Mouse (Mus musculus) olfactory bulb, adult 2 months (tissue): ENCODE measurements at regions not wholly inside any gene's neighbourhood (a gene's known extent, or its start where the extent isn't known, plus 50 kb on each side); places are given as distances from the start of the nearest gene placed in this dataset.
"Not testable (repeated sequence)": the region's sequence is repeated elsewhere in the genome, so short reads cannot be mapped to it uniquely, and the experiment has no call there.

Experiments
- H3K27ac ChIP-seq: fragments of 200-500 bp; 2 replicates; pipeline ENCODE4 v1.5.1; 2012; ENCODE audit warnings: low read depth, low read length; ENCODE audit not compliant: insufficient read depth
- H3K4me1 ChIP-seq: fragments of 200-500 bp; 2 replicates; pipeline ENCODE4 v1.6.1; 2012; ENCODE audit warnings: low read length; ENCODE audit not compliant: control insufficient read depth, insufficient read depth
- H3K4me3 ChIP-seq: fragments of 200-500 bp; 2 replicates; pipeline ENCODE4 v1.5.1; 2012; ENCODE audit warnings: mild to moderate bottlenecking, low read depth, low read length, moderate library complexity; ENCODE audit not compliant: insufficient read depth
- CTCF ChIP-seq: fragments of 200-500 bp; IDR thresholded peaks from 2 replicates; pipeline ENCODE4 v1.5.1; 2012; ENCODE audit warnings: low read depth, mild to moderate bottlenecking, low read length, moderate library complexity; ENCODE audit not compliant: insufficient read depth
- POLR2A ChIP-seq: fragments of 200-500 bp; IDR thresholded peaks from 2 replicates; pipeline ENCODE4 v1.6.1; 2012; ENCODE audit warnings: mild to moderate bottlenecking, low read depth, low read length, moderate library complexity; ENCODE audit not compliant: insufficient read depth
- WGBS: fragments of 180-500 bp; shearing (Covaris S2); methylation state at CpG from one replicate; pipeline ENCODE4 v1.1.7; 2018; 5-methylcytosine and 5-hydroxymethylcytosine counted together

DNA sequence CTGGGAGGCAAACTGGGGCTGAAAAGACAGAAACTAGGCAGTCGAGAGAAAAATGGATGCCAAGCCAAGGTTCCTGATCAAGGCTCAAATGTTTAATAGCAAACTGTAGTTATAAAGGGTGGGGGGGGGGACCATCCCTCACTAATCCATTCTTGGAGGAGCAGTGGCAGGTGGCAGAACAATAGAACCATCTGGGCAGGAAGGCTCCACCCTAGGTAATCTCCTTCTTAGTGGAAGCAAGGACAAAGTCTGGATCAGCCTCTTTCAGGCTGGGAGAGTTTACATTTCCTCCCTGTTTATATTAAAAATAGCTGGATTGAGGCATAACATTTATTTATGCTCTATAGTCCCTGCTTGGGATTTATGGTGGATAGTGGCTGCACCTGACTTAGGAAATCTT, 180.8 kb downstream of the Cdh9 start:
- WGBS = 78% methylated on average over 1 of the region's 1 CpGs
- Histone ChIP-seq H3K27ac (no peak overlapping the region), H3K4me1 (no peaks in the 10 kb centered on the region), H3K4me3 (no peak overlapping the region)
- TF ChIP-seq CTCF (no peak), POLR2A (no peak)

DNA sequence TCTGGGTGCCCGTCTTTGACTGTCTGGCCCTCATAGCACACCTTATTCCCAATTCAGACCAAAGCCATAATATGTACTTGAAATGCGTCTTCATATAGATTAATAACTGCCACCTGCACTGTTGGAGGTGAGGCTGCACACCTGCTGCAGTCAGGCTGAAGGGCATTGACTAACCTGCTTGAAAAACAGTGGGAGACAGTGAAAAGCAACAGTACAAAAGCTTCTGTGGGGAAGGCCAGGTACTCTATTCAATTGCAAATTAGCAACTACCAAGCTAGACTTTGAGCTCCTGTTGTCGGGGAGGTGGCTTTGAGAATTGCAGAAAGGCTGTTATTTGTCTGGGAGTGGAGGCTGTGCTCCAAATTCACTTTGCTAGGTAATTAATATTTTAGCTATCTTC, 181.4 kb downstream of the Cdh9 start:
- H3K4me1 ChIP-seq, H3K4me3 ChIP-seq, H3K27ac ChIP-seq: not testable (repeated sequence)
- WGBS = 71% methylated on average over 3 of the region's 3 CpGs

- 66% methylated on average over 2 of the region's 2 CpGs for WGBS
- Histone ChIP-seq H3K27ac (no peak overlapping the region), H3K4me1 (no peaks in the 10 kb centered on the region), H3K4me3 (no peak overlapping the region)
- TF ChIP-seq CTCF = no peak
- no peak for TF ChIP-seq POLR2A
Measured at GRCm38 (mm10) chr15:16914966-16915569, 186.5 kb downstream of the Cdh9 start.

DNA sequence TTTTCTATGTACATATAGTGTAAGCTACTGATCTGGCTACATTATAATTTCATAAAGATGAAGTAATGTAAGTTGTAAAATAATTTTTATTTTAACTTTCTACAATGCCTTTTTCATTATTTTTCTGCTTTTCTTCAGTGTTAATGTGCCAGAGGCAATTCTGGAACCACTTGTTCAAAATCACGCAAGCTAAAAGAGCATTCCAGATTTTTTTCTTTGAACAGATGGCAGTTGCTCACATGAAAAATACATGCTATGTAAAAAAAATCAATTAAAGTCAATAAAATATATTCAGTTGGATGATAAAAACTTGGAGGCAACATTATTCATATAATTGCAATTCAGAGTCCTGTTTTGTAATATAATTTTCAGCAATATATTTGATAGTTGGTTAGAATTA, 194.7 kb downstream of the Cdh9 start:
- H3K27ac ChIP-seq = no peak overlapping the region
- no peak overlapping the region for H3K4me3 ChIP-seq
- no peaks in the 10 kb centered on the region for H3K4me1 ChIP-seq
- WGBS = 91% methylated on average over 1 of the region's 1 CpGs
- no peak for TF ChIP-seq CTCF
- TF ChIP-seq POLR2A = no peak

DNA sequence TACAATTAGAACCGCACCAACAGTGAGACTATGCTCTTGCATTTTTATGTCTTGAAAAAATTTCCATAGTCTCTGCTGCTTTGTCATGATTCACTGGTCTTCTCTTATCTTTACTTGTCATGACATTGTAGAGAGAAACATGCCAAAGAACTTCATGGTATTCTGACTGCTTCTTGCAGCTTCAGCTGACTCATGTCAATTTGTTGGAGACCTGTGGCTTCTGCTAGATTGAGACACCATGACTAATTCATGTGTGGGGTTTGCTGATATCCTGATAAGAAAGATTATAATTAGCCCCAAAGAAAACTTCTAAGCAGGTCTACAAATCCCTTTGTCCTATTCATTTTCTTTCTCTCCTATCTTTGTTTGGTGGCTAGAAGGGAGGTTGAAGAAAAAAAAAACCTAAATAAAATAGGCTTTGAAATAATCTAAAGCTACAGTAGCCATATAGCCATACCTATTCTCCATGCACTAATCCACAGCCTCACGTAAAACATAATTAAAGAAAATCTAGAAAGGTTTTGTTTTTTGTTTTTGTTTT, 204.7 kb downstream of the Cdh9 start:
- no peak for TF ChIP-seq POLR2A
- no peaks in the 10 kb centered on the region for H3K4me1 ChIP-seq
- no peak overlapping the region for H3K27ac ChIP-seq
- WGBS = 91% methylated on average over 2 of the region's 2 CpGs
- H3K4me3 ChIP-seq = no peak overlapping the region

DNA sequence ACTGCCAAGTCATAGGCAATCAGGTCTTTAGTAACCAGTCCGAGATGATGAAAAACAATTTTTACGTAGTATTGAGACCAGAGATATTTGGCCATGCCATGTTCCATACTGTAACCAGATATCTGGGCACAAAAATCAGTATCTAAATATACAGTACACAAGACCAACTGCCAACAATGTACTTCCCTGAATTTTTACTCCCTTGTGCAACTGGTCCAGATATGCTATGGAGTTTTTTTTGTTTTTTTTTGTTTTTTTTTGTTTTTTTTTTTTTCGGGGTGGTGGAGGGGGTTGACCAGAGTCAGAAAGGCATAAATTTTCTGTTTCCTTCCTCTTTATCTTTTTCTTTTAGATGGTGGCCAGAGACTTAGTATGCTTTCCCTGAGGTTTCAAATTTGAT, 205.9 kb downstream of the Cdh9 start:
- Histone ChIP-seq H3K4me3 (no peak overlapping the region), H3K4me1 (no peaks in the 10 kb centered on the region), H3K27ac (no peak overlapping the region)
- 89% methylated on average over 3 of the region's 3 CpGs for WGBS
- TF ChIP-seq POLR2A (no peak), CTCF (no peak)

DNA sequence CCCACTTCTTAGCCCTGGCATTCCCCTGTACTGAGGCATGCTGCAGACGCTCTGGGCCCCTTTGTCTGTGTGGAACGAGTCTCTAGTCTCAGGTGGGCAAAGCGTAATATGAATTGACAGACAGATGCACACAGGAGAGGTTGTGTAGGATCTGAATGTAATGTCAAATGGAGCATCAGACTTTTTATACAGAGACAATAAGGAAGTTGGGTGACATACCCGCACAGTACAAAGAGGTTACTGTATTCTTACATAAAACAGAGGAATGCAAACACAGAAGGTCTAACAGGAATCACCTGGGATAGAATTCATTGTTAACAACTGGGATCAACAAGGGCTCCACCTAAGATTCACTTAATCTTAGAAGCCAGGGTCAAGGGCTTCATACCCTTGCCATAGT, 247.3 kb downstream of the Cdh9 start:
- H3K27ac ChIP-seq, H3K4me3 ChIP-seq, H3K4me1 ChIP-seq: not testable (repeated sequence)
- 77% methylated on average over 4 of the region's 4 CpGs for WGBS

GRCm38 (mm10) chr15:16990848-16991247, 262.3 kb downstream of the Cdh9 start:
- Histone ChIP-seq H3K4me3 (no peak overlapping the region), H3K27ac (no peak overlapping the region), H3K4me1 (no peaks in the 10 kb centered on the region)
- 2% methylated on average over 1 of the region's 1 CpGs for WGBS
- TF ChIP-seq CTCF (no peak), POLR2A (no peak)

DNA sequence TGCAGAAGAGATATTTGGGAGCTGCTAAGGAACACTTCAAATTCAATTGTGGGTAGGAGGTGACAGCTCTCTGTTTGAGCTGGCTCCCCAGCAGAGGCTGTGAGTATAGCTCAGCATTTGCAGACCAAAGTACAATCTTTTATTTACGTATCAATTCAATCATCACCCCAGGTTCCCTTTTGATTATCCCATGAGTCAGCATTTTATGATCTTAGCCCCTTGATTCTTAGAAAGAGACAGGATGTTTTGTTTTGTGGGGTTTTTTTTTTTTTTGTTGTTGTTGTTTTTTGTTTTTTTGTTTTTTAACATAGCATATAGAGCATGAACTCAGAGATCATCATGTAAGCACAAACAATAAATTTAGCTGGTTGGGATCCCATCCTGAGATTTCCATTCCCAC, 267.1 kb downstream of the Cdh9 start:
- no peak overlapping the region for H3K4me3 ChIP-seq
- H3K27ac ChIP-seq = no peak overlapping the region
- 81% methylated on average over 1 of the region's 1 CpGs for WGBS
- no peak for TF ChIP-seq POLR2A
- no peak for TF ChIP-seq CTCF
- no peaks in the 10 kb centered on the region for H3K4me1 ChIP-seq

- WGBS = 47% methylated on average over 2 of the region's 2 CpGs
- Histone ChIP-seq H3K27ac (no peak overlapping the region), H3K4me3 (no peak overlapping the region), H3K4me1 (no peaks in the 10 kb centered on the region)
- no peak for TF ChIP-seq CTCF
- TF ChIP-seq POLR2A = no peak
Measured at GRCm38 (mm10) chr15:17006139-17006538, 277.6 kb downstream of the Cdh9 start.
